Mouse (Mus musculus) MN1 (cell line): ENCODE results near the gene Brd7.

Source experiments
- DNase-seq: peaks from one replicate; pipeline ENCODE4 v3.0.0-alpha.2; 2016; ENCODE audit warnings: low spot score

Brd7 gene

GRCm38 (mm10) chr8:88309881-88310280, 52.1 kb downstream of the Brd7 start:
- no peak for DNase-seq

- no peak for DNase-seq
These were observed 52.6 kb downstream of the Brd7 start for GRCm38 (mm10) chr8:88309274-88309873.

- DNase-seq = no peak
These were observed 54.3 kb downstream of the Brd7 start for GRCm38 (mm10) chr8:88307736-88308135.

- DNase-seq = no peak
These were observed 55.5 kb downstream of the Brd7 start for GRCm38 (mm10) chr8:88306511-88306910.

GRCm38 (mm10) chr8:88305814-88306213, 56.2 kb downstream of the Brd7 start:
- DNase-seq = no peak

- peak; percentile 57 for DNase-seq
These were observed 60.2 kb downstream of the Brd7 start for GRCm38 (mm10) chr8:88301589-88302437.

- no peak for DNase-seq
These were observed 61.9 kb downstream of the Brd7 start for GRCm38 (mm10) chr8:88299907-88300603.

- DNase-seq = no peak
These were observed 63.3 kb downstream of the Brd7 start for GRCm38 (mm10) chr8:88298733-88299103.

- DNase-seq = peak; percentile 56
These were observed 63.8 kb downstream of the Brd7 start for GRCm38 (mm10) chr8:88297976-88298732.

- no peak for DNase-seq
These were observed 67.0 kb downstream of the Brd7 start for GRCm38 (mm10) chr8:88294977-88295376.

GRCm38 (mm10) chr8:88293590-88294356, 68.2 kb downstream of the Brd7 start:
- DNase-seq = no peak

GRCm38 (mm10) chr8:88292926-88293325, 69.1 kb downstream of the Brd7 start:
- DNase-seq = no peak

- no peak for DNase-seq
These were observed 70.7 kb downstream of the Brd7 start for GRCm38 (mm10) chr8:88291305-88291690.

GRCm38 (mm10) chr8:88290326-88291304, 71.4 kb downstream of the Brd7 start:
- DNase-seq = no peak

- DNase-seq = no peak
These were observed 72.1 kb downstream of the Brd7 start for GRCm38 (mm10) chr8:88289901-88290300.

- DNase-seq = no peak
These were observed 73.3 kb downstream of the Brd7 start for GRCm38 (mm10) chr8:88288622-88289242.

GRCm38 (mm10) chr8:88286421-88286960, 75.5 kb downstream of the Brd7 start:
- no peak for DNase-seq

- no peak for DNase-seq
These were observed 76.3 kb downstream of the Brd7 start for GRCm38 (mm10) chr8:88285469-88286356.
